Mouse (Mus musculus): ENCODE data around the gene Tulp3.
A peak's percentile ranks its signal among the peaks of the same experiment; 100 is the strongest.
"Not testable (repeated sequence)": the region's sequence is repeated elsewhere in the genome, so short reads cannot be mapped to it uniquely, and the experiment has no call there.

Gene Tulp3

GRCm38 (mm10) chr6:128355201-128355681 is 410 bp downstream of the Tulp3 start:
- peak; percentile 41 to 47 for DNase-seq

GRCm38 (mm10) chr6:128354140-128354539 is 1.5 kb downstream of the Tulp3 start:
- DNase-seq: no peak

DNA sequence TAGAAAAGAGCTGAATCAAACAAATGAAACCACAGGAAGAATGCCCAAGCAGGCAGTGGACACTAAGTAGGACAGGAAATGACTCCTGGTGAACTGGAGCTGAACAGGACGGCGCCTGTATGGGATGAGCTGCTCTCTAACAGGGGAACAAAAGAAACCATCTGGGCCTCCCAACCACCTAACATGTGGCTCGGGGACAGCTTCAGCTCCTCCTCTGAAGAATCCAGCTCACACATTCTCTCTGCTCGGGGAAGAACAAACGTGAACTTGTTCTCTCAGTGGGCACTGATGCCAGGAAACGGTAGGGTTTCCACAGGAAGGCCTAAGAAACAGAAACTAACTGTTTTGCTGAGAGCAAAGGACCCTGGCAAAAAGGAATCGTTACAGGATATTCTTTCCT is 5.9 kb downstream of the Tulp3 start:
- no peak for DNase-seq

GRCm38 (mm10) chr6:128346782-128347181 is 8.9 kb downstream of the Tulp3 start:
- no peak for DNase-seq

DNA sequence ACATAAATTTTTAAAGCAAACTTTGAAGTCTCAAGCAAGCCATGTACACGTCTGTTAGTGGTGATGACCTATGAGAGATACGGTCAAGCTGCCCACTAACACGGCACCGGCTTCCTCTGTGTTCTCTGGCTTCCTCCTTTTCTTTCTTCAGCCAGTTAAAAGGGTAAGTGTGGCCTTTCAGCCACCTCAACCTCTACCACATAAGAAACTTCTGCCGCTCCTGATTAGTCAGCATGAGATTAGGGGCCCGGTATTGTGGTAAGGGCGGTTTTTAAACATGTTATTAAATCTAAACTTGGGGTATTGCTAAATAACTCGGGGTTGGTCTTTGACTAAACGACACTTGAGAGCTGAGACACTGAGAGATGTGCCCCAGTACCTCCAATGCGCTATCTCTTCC is 10.0 kb downstream of the Tulp3 start:
- DNase-seq: no peak

DNA sequence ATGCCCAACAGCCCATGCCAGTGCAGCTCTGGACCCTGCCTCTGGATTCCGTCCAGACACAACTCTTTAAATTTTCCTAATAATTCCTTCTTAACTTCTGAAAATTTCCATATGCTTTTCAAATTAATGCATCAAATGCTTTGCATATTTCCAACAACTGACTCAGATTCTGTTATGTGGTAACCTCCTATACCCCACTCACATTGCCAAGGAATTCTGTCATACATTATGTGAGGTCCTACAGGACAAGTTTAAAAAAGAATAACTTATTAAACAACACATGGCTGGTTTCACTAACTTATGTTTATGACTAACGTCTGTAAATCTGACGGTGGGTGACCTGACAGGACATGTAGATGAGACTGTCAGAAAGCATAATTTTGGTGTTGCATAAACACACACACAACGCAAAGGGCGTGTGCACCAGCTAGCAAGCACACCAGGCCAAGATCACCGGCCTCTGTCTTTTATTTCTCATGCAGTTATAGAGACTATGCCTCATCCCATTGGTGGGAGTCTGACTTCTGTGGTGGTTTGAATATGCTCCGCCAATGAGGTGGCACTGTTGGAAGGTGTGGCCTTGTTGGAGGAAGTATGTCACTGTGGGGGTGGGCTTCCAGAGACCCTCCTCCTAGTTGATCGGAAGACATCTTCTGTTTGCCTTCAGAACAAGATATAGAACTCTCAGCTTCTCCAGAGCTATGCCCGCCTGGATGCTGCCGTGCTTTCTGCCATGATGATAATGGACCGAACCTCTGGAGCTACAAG is 13.5 kb downstream of the Tulp3 start:
- DNase-seq: no peak

DNA sequence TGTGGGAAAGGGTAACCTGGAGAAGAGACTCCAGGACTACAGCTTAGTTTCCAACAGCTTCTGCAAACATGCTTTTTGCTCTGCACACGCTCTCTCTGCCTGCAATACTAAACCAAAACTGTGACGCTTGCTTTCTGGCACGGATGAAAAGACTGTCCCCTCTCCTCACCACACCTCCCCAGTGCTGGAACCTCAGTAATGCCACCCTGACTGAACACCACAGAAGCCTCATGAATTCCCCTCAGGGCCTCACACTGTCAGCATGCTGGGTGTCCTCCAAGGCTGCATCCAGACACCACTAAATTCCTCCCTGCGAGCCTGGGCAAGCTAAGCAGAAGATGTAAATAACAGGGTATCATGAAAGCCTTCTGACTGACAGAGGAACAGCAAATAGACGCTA is 16.8 kb downstream of the Tulp3 start:
- DNase-seq: no peak

DNA sequence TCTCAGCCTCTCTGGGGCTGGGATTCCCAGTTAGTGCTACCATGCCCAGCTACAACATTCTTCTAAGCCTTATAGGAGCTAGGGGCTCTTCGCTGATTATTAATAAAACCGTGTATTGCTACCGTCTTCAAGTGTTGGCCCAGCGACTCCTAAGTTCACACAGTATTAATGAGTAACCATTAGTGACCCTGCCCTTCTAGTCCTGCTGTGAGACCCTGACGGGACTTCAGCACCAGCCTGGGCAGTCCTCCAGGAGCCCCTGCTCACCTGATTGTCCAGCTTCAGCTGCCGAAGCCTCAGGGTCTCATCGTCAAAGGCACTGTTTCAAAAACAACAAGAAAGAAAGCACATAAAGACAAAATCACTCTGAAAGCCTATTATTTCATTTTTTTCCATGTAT is 18.2 kb downstream of the Tulp3 start:
- DNase-seq: no peak

- DNase-seq: peak; percentile 77 to 83
Observed at GRCm38 (mm10) chr6:128334397-128335124, 21.1 kb downstream of the Tulp3 start.

- peak; percentile 50 to 78 for DNase-seq
Observed at GRCm38 (mm10) chr6:128318317-128318716, 37.3 kb downstream of the Tulp3 start.

- DNase-seq: no peak
Observed at GRCm38 (mm10) chr6:128315597-128315996, 40.1 kb downstream of the Tulp3 start.

- no peak for DNase-seq
Observed at GRCm38 (mm10) chr6:128314796-128315195, 40.9 kb downstream of the Tulp3 start.

DNA sequence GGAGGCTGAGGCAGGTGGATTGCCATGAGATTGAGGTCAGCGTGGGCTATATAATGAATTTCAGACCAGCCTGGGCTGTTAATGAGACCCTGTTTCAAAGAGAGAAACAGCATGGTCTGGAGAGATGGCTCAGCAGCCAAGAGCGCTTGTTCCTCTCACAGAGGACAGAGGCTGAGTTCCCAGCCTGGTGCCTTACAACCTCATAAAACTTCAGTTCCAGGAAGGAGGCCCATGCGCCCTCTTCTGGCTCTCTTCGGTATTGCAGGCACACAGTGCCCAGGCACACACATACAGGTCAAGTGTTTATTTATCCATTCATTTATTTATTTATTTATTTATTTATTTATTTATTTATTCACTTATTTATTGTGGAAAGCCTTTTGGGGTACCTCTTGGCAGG is 47.3 kb downstream of the Tulp3 start:
- DNase-seq: peak; percentile 69 to 78

GRCm38 (mm10) chr6:128304801-128305200 is 50.9 kb downstream of the Tulp3 start:
- DNase-seq: no peak

DNA sequence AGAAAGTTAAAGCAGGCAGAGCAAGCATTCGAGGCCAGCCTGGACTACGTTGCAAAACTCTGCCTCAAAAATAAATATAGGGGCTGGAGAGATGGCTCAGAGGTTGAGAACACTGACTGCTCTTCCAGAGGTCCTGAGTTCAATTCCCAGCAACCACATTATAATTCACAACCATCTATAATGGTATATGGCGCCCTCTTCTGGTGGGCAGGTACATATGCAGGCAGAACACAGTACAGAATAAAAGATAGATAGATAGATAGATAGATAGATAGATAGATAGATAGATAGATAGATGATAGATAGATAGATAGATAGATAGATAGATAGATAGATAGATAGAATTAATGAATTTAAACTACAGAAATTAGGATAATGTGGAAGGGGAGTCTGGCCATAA is 53.0 kb downstream of the Tulp3 start:
- not testable (repeated sequence) for DNase-seq

DNA sequence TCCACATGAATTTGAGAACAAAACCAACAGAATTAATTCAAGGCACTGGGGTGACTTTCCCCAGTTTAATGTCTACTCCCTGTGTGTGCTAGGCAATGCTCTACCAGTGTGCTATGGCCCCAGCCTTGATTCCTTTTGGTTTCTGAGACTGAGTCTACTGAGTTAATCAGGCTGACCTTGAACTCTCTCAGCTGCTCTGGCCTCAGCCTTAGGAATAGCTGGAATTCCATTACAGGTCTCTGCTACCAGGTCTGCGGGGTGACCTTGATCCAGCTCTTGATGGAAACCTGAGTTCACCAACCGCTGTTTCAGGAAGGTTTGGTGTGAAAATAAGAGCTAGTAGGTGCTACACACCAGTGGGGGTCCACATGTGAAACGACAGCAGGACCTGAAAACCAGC is 53.8 kb downstream of the Tulp3 start:
- DNase-seq: no peak

DNA sequence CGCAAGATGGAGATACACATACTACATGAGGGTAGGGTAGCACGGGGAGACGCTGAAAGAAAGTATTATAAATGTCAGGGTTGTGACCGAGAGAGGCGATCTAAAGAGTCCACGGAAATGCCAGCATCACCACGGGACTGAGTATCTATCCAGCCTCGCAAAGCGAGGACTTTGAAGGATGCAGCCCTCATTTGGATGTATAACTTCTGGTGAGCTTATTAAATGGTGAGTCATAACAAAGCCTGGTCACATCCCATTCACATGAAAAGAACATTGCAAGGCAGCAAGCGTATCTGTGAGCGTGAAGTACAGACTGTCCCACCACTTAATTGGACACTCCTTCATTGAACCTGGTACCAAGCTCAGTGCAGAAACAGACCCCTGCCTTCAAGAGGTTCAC is 54.2 kb downstream of the Tulp3 start:
- no peak for DNase-seq

- DNase-seq: peak; percentile 69 to 80
Observed at GRCm38 (mm10) chr6:128300134-128301001, 55.3 kb downstream of the Tulp3 start, which contains the start of gene Tead4. Tead4 (minus strand) TSS chr6:128300823.

- DNase-seq: no peak
Observed at GRCm38 (mm10) chr6:128299292-128300133, 56.1 kb downstream of the Tulp3 start.

DNA sequence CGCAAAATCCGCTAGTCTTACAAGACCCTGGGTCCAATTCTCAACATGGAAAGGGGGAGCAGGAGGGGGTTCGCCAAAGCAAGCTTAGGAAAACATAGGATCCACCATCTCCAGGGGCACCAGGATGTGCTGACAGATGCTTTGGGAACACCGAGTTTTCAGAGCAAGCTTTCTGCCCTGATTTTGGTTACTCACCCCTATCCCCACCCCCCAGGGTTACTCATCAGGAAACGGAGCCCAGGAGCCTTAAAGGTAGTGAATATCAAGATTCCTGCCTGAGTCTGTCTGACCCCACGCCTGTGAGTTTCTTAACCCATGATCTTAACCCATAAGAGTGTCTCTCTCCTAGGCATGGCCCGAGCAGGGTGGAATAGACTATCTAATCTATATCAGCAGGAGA is 57.4 kb downstream of the Tulp3 start:
- DNase-seq: no peak

DNA sequence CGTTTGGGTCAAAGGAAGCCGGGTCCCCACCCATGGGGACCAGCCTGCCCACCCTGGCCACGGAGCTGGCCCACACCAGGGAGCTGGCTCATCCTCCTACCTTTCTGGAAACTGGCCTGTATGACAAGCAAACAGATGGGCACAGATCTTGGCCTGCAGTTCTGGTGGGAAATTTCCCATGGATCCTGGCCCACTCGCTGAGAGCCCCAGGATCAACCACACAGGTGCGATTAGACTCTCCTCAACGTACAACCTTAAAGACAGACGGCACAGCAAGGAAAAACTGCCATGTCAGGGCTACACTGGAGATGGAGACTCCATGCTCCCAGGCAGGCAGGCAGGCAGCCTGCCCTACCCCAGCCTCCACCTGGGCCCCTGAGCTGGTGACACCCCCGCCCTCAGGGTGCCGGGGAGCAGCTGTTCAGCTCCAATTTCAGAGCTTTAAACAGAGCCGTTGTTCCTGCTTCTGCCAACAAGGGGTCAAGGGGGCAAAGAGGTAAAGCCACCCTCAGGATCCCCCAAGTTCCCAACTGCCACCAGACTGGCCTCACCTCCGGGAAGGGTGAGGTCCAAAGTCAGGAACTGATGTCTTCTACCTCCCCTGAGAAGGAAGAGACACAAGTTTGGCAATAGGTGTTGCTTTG is 58.8 kb downstream of the Tulp3 start:
- peak; percentile 83 to 88 for DNase-seq

All from cerebellum, postnatal 36 days (tissue).